Mouse (Mus musculus): ENCODE data around the gene Dcaf7.
A peak's percentile ranks its signal among the peaks of the same experiment; 100 is the strongest.

The Dcaf7 gene

DNA sequence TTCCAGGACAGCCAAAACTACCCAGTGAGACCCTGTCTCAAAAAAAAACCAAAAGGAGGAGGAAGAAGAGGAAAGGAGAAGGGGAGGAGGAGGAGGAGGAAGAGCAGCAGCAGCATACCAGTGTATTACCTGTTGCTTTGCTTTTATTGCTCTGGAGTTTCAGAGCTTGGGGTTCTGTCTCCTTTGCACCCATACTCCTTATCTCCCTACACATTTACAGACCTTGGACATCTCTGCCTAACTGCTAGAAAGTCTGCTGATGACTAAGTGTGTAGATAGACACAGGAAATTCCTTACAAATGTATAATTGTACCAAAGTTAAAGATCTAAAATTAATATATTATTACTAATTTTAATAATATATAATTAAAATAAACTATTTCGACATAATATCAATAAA is 8.6 kb downstream of the Dcaf7 start:
- no peak for DNase-seq (ENCODE audit: low read depth, low spot score)

DNA sequence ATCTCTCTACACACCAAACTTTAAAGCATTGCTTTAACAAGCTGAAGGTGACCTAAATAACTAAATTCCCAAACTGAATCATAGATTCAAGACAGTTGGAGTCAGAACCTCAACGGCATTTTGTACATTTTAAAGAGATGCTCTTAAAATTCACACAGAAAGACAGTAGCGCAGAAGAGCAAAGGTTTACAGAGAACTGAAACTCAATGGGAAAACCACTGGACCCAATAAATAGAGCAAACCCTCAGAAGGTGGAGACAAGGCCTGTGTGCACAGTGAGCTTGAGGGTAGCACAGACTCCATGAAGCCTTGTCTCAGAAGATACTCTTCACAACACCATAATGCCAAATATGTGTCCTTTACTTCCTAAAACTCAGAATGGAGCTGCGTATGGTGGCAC is 9.1 kb downstream of the Dcaf7 start:
- no peak for DNase-seq (ENCODE audit: low read depth, low spot score)

DNA sequence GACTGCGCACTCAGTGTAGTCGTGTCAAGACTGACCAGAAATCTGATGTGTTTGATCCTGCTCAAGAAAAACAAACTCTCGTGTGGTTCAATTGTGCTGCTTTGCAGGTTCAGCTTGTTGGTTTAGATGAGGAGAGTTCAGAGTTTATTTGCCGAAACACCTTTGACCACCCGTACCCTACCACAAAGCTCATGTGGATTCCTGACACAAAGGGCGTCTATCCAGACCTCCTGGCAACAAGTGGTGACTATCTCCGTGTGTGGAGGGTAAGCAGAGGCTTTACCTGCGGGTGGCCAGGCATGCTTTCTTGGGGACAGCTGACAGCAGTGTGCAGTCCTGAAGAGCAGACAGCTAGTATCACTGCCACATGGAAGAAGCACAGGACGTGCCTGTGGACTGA is 9.9 kb downstream of the Dcaf7 start:
- DNase-seq (ENCODE audit: low read depth, low spot score): no peak

DNA sequence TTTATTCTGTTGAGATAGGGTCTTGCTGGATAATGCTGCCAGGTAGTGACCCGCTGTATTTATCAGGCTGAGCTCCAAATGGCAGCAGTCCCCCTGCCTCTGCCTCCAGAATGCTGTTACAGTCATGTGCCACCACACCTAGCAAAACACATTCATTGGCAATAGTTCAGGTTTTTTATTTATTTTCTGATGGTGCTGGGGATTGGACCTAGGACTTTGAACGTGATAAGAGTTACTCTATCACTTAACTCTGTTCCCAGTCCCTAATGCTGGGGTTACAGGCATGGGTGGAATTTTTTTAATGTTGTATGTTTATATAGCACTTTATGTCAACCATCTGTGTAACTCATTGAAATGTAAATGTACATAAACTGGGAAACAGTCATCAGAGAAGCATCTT is 17.2 kb downstream of the Dcaf7 start:
- DNase-seq (ENCODE audit: low read depth, low spot score): no peak

DNA sequence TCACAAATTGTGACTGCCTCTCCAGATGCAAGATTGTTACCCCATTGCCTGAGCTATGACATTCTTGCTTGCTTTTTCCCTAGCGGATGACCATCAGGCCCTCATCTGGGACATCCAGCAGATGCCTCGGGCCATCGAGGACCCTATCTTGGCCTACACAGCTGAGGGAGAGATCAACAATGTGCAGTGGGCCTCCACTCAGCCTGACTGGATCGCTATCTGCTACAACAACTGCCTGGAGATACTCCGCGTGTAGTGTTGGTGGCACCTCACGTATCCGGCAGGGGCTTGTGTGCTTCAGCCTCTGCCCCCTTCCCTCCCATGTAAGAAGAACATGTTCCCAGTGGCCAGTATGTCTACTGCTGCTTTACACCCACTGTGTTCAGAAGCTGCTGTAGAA is 17.9 kb downstream of the Dcaf7 start:
- DNase-seq (ENCODE audit: low read depth, low spot score): no peak

DNA sequence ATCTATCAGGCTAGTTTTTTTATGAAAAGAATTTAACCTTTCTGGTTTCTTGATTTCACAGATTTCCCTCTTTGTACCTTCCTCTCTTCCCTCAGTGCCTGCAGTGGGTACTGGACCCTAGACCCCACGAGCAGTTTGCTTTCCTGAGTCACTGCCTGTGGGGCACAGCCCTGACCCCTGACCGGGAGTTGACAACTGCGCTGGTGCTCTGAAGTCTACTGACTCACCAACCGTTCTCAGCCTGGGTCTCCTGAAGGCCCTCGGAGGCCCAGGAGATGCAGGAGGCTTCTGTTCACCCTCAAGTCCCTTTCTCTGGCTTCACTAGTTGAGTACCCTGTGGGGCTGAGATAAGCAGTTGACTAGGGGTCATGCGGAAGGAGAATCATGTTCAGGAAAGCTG is 18.7 kb downstream of the Dcaf7 start:
- DNase-seq (ENCODE audit: low read depth, low spot score): no peak

DNA sequence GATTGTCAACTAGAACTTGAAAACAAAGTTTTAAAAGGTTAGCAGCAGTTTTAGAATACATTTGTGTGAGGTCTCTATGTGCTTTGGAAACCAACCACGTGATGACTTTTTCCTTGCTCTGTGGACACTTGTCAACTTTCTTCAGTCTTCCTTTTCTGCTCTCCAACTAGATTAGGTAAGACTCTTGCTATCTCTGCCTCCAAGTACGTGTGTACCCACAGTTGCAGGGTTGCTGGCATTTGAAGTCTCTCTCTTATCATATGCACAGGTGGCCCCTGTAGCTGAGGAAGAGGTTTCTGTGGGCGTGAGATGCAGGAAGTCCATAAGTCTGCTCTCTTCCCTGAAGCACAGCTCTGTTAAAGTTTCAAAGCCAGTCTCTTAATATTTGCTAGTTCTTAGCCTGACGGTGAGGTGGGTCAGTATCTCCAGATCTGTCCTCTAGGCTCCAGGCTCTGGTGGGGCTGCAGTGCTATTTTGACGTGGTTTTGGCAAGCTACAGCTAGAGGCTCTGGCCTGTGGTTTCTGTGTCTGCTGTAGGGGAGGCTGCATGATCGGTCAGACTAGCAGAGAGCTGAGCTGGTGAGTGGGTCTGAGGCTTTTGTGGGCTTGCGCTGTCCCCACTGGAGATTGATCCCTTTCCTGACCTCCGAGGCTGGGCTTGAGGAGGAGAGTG is 20.3 kb downstream of the Dcaf7 start:
- DNase-seq (ENCODE audit: low read depth, low spot score): peak; percentile 79

DNA sequence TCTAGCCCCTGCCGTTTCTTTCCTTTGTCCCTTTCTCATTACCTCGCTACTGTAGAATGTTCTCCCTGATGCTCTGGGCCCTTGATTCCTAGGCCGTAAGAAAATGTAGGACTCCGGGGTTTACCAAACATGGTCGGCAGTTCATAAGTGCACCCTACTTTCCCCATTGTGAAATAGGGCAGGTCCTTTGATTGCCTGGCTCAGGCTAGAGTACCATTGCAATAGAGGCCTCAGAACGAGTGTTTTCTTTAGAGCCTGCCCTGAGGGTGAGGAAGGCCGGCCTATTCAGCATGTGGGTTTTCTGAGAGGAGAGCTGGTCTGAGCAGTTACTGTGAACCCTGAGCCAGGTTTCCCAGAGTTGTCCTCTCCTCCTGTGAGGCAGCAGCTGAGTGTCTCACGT is 21.3 kb downstream of the Dcaf7 start:
- no peak for DNase-seq (ENCODE audit: low read depth, low spot score)

DNA sequence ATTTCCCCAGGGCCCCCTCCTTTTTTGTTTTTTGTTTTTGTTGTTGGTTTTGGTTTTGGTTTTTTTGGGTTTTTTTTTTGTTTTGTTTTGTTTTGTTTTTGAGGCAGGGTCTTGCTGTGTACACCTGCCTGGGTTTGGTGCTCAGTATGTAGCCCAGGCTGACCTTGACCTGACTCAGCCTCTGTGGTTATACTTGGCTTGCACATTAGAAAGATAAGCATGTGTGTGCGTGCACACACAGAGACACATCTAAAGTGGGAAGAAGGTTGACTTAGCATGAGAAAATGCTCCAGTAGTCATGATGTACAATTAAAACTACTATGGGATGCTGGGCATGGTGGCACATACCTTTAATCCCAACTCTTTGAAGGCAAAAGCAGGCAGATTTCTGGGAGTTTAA is 23.9 kb downstream of the Dcaf7 start:
- no peak for DNase-seq (ENCODE audit: low read depth, low spot score)

DNA sequence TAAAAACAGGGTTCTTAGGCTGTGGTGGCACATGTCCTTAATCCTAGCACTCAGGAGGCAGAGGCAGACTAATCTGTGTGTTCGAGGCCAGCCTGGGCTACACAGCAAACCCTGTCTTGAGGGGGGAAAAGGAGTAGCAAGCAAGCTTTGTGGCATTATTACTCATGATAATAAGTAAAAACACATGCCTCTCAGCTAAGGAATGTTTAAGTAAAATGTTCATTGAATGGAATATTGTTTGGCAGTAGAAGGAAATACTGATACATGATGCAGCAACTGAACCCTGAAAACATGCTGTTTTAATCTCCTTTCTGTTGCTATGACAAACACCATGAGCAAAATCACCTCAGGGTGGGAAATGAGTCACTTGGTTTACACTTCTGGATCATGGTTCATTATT is 24.6 kb downstream of the Dcaf7 start:
- DNase-seq (ENCODE audit: low read depth, low spot score): no peak

DNA sequence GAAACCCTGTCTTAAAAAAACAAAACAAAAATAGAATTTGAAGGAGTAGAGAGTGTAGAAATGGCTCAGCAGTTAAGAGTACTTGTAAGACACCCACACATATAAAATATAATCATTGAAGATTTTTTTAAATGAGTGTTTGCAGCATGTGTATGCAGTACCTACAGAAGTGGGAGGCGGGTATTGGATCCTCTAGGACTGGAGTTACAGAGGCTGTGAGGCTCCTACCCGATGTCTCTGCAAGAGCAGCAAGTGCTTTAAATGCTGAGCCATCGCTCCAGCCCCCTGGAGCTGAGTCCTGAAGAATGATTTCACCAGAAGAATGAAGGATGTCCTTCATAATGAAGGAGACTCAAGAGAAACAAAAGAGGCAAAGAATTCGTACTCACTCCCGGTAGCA is 27.1 kb downstream of the Dcaf7 start:
- no peak for DNase-seq (ENCODE audit: low read depth, low spot score)

DNA sequence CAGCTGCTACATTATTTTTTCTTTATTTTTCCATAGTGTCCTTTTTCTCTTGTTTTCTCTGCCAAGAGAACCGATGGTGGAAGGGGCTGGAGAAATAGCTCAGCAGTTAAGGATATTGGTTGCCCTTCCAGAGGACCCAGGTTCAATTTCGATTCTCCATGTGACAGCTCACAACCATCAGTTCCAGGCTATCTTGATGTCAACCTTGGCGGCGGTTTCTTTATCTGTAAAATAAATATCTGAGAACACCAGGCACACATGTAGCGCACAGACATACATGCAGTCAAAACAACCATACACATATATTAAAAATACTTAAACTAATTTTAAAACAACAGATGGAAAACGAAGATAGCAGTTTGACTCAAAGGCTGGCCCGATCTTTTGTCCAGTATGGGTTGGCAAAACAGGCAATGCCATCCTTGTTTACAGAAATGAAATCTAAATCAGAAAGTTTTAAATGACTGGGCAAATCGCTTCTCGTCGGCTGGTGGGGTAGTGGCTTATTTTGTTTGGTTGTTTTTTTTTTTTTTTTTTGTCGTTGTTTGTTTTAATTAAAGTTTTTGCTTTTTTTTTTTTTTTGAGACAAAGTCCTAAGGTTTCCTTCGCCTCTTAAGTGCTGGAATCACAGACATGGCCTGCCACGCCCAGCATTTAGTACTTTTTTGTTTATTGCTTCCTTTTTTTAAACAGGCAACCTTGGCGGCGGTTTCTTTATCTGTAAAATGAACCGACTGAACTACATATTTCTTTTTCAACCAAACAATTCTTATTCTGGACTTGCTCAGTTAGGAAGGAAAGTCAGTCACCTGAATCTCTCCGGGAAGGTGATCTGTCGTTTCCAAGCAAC is 28.6 kb downstream of the Dcaf7 start:
- no peak for DNase-seq (ENCODE audit: low read depth, low spot score)

DNA sequence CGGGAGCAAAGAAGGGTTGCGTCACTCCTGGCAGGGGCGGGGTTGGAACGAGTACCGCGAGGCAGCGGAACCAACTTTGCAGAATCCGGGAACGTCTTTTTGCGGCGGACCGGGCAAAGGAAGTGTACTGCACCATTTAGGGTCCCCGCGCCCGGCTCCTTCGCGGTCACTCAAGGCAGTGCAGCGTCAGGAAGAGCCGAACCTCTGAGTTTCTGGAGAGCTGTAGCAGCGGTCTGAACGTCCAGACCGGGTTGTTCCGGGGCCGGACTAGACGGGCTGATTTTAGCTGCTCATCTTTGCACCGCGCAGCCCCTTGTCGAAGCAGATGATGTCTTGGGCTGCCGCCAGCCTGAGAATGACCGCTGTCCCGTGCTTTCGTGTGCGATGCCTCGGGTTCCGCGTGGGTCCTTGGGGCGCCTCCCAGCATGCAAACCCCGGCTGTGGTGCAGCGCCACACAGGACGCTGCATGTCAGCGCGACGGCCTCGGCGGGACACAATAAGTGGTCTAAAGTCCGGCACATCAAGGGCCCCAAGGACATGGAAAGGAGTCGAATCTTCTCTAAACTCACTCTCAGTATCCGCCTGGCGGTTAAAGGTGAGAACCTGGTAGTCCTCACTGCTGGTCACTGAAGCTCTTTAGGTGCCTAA is 29.4 kb downstream of the Dcaf7 start, which contains the start of gene Taco1:
Taco1 (plus strand) TSS at position 139 of the 649 bp plus-strand sequence.
- DNase-seq (ENCODE audit: low read depth, low spot score): peak; percentile 94

DNA sequence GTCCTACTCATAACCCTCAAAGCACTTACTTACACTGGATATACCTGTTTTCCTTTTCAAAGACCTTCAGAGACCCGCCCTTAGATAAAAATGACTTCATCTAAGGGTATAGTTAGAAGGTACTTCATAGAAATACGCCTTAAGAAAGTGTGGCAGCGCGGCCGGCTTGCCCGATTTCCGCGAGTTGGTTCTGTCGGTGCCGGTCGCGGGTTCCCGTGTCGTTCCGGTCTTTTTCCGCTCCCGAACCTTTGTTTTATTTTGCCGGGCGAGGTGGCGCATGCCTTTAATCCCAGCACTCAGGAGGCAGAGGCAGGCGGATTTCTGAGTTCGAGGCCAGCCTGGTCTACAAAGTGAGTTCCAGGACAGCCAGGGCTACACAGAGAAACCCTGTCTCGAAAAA is 29.9 kb downstream of the Dcaf7 start:
- peak; percentile 74 for DNase-seq (ENCODE audit: low read depth, low spot score)

DNA sequence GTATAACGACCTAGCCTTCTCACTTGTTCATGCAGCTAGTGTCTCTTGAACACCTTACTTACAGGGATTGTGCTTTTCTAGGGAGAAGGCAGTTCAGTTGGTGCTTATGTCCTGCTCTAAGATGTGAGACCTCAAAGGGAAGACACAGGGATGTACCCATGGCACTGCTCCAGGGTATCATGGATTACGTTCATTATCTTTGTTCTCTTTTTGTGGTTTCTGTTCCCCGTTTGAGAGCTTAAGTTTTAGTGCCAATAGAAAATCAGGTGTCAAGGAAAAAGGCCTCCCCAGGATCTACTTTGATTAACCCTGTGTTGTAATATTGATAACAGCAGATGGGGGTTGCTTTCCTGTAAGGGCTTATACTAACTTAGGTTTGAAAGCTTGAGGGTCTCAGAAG is 37.1 kb downstream of the Dcaf7 start:
- no peak for DNase-seq (ENCODE audit: low read depth, low spot score)

DNA sequence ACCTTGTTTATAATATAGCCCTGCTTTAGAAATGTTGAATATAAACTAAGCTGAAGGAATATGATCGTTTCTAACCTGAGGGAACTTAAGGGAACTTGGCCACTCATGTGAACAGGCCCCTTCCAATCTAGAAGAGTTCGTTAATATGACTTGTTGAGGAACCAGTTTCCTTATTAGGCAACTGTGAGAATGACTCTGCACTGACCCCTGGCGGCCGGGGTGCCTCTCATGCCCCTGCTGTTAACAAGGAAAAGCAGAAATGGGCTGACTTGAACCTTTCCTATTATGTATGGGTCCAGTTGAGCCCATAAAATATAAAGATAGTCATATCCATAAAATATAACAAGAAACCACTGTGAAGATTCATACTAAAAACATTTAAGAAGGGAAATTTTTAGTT is 39.6 kb downstream of the Dcaf7 start:
- peak; percentile 83 for DNase-seq (ENCODE audit: low read depth, low spot score)

DNA sequence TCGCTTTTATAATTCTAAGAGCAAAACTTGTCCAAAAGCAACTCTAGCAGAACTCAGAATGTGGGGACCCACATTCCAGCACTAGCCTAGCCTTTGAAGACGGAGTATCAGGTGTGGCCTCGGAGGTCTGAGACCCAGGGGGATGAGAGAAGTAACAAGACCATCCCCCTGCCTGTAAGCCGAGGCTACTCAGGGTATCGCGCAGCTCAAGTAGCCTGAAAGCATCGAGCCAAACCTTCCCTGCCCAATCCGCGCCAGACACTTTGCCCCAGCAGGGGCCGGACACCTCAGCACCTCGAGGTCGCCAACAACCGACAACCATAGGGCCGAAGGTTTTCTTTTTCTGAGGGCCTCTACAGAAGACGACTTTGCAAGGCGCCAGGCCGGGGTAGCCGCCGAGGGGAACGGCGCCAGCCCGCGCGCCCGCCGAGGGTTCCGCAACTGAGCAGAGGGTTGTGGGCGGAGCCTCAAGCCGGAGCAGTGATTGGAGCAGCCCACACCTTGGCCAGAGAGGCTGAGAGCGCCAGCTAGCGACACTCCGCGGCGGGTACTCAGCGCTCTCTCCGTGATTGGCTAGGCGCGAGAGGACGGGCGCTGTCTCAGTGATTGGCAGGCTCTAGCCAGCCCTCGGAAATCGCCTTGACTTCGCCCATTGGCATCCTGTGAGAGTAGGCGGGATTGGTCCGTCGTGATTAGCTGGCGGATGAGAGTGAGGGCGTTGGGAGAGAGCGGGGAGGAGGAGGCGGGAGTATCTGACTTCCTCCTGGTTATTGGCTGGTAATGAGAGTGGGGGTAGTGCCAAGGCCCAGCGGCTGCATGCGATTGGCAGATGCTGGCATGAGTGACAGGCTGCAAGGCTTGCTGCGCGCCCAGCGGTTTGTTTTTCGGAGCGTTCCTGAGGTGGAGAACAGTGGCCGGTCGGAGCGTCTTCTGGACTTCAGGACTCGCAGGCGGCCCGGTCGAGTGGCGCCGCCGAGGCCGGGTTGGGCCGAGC is 47.3 kb downstream of the Dcaf7 start, which contains the start of gene Map3k3:
Map3k3 (plus strand) TSS at position 906 of the 994 bp plus-strand sequence.
- peak; percentile 100 for DNase-seq (ENCODE audit: low read depth, low spot score)

DNA sequence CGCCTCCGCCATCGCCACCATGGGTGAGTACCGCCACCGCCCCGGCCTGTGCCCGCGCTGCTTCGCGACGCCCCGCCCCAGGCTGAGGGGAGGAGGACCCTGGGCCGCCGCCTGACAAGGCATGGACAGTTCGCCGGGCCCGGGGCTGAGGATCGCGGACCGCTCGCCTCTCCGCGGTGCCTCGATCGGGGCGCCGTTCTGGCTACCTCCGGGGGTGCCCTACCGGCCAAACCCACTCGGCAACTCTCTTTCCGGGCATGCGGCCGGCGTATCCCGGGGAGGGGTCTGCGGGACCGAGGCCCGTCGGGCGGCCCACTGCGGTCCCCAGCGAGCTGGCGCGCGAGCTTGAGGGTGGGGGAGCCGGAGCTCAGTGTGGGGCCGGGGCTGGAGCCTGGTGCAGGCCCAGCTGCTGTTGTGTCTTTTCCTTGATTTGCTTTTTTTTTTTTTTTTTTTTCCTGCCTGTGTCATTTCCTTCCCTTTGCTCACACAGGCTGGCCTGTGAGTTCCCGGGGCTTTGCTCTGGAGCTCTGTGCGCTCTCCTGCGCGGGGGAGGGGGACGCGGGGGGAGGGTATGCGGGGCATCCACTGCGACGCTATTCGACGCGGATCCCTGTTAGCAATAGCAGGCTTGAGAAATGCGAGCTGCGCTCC is 48.4 kb downstream of the Dcaf7 start:
- peak; percentile 83 for DNase-seq (ENCODE audit: low read depth, low spot score)

DNA sequence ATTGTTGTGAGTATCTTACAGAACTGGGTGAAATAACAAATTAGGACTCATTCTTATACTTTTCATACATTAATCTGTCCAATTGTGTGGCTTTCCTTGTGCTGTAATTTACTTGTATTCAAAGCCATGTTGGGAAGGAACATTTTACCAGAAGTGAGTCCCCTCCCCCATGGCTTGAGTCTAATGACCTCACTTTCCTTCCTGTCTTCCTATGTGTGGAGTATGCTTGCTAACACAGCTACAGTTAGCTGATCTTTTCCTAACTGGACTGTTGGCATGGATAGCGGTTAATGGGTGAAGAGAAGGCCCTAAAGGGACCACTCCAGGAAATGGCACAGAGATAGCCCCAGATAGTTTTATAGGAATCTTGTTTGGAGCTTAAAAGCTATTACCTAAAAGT is 61.6 kb downstream of the Dcaf7 start:
- DNase-seq (ENCODE audit: low read depth, low spot score): no peak

DNA sequence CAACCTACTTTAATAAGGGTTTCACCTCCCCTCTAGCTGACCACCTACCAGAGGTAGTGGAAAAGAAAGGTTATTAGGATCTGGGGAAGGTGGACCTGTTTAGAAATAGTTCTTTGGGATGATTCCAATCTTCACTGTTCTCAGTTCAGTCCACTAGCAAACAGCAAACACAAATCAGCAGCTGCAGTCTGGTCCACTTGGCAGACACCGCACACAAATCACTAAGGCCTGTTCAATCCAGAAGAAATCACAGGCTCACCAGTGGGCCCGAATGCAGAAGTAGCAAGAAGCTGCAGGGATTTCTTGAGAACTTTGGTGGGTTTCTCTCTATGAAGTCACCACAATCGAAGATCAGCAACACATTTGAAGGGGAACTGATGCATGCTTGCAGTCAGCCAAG is 66.2 kb downstream of the Dcaf7 start:
- no peak for DNase-seq (ENCODE audit: low read depth, low spot score)

DNA sequence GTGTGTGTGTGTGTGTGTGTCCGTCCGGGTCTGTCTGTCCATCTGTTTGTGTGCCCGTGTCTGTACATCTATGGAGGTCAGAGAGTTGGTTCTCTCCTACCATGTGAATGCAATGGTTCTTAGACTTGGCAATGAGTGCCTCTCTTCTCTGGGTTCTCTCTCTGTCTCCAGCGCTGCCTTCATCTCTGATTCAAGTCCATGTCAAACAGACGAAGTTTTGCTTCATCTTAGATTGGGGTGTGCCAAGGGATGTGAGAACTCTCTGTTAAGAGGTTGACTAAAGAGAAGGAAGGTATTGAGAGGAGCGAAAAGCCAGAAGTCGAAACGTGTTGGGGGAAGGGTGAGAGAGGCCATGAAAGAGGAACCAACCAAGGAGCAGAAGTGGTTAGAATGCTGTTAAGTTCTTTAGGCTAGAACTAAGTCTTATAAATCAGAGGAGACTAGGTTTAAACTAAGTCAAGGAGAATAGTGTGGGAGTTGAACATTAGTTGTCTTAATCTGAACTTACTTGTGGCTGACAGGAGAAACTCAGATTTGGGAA is 69.4 kb downstream of the Dcaf7 start:
- DNase-seq (ENCODE audit: low read depth, low spot score): no peak

All from CD4-positive helper T cell, adult 2 months (primary cell).